Mouse (Mus musculus): ENCODE results near the gene Ei24. TPM values are rescaled to one million over a fixed set of nuclear protein-coding genes. Genes with fewer than 3 reads are reported as not detected.

Ei24 gene
- polyA plus RNA-seq, 1 experiment from 2014 or later, result 126 TPM

DNA sequence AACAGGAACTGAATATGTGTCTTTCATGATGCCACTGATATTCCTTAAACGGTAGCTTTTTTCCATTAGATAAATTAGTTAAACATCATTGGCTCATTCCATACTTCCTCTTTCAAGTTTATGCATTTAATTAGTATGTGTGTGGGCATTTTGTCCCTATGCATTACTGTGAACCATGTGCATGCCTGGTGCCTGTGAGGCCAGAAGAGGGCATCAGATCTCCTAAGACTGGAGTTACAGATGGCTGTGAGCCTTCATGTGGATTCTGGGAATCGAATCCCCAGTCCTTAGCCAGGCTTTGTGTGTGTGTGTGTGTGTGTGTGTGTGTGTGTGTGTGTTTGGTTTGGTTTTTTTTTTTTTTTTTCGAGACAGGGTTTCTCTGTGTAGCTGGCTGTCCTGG is 17.3 kb upstream of the Ei24 start:
- H3K4me1 ChIP-seq (replicated peaks), result no peaks in the 10 kb centered on the region
- no peak overlapping the region for H3K4me2 ChIP-seq
- no peak overlapping the region for H3K9ac ChIP-seq
- H3K36me3 ChIP-seq, result no peaks in the 10 kb centered on the region
- no peak overlapping the region for H3K27ac ChIP-seq (replicated peaks)
- H3K27me3 ChIP-seq, result no peaks in the 10 kb centered on the region
- no peak for ATAC-seq (ENCODE audit: low read depth)
- H3K9me3 ChIP-seq, result no peaks in the 10 kb centered on the region
- H3K4me3 ChIP-seq, result no peak overlapping the region
- 73% methylated on average over 3 of the region's 3 CpGs for WGBS

DNA sequence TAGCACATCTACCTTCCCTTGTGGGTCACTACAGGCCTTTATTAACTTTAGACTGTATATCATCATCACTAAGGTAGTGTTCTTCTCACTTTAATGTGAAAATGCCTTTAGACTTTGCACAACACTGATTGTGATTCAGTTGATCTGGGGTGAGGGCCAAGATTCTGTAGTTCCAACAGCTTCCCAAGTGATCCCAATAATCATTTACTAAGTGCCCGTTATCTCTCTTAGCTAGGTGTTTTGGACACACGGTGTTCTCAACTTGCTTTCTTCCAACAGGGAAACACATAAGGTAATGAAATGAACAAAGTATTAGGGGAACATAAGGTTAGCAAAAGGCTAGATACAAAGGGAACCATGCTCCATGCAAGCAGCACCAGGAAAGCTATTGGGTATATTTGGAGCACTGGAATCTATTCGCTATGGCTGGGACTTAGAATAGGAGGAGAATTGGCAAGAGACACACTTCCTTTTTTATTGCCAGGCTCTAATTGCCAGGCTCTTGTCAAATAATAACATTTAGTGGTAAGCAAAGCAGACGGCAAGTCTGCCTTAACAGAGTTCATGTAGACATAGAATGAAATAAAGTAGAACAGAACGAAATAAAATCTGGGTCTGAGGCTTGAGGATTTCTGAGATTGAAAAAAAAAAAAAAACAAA is 11.1 kb upstream of the Ei24 start:
- Histone ChIP-seq H3K4me2 (no peak overlapping the region), H3K9me3 (no peaks in the 10 kb centered on the region), H3K27ac (replicated peaks) (no peak overlapping the region), H3K36me3 (no peaks in the 10 kb centered on the region), H3K27me3 (no peaks in the 10 kb centered on the region), H3K4me1 (replicated peaks) (no peaks in the 10 kb centered on the region), H3K4me3 (no peak overlapping the region), H3K9ac (no peak overlapping the region)
- no peak for ATAC-seq (ENCODE audit: low read depth)
- 78% methylated on average over 5 of the region's 5 CpGs for WGBS

DNA sequence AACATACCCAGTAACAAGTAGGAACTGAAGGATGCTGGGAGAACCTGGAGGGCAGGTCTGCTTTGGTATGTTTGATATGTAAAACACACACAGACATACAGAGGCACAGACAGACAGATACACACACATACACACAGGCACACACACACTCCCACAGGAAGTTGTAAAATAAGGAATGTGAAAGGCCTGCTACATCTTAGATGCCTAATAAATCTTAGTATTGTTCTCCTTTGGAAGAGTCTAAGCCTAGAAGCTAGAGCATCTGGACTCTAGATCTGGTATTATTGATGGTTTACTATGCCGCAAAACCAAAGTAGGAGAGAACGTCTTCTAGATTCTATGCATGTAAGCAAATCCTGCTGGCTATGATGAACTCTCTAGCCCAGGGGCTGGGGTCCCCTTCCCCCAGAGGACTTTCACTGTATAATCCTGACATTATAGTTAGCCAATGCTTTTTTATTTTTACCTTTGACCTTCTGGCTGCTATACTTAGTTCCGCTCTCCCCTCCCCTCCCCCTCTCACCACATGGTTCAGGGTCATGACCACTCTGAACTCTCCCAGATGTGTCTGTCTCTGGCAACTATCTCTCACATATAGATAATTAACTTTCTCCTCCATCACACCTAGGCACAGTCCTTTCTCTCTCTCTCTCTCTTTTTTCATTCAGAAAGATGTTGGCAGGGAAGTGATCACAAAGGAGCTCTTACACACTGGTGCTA is 8.2 kb upstream of the Ei24 start:
- Histone ChIP-seq H3K36me3 (no peaks in the 10 kb centered on the region), H3K9ac (no peak overlapping the region), H3K4me3 (no peak overlapping the region), H3K9me3 (no peaks in the 10 kb centered on the region), H3K4me2 (no peak overlapping the region), H3K27ac (replicated peaks) (no peak overlapping the region), H3K4me1 (replicated peaks) (no peaks in the 10 kb centered on the region), H3K27me3 (no peaks in the 10 kb centered on the region)
- ATAC-seq (ENCODE audit: low read depth), result no peak
- WGBS, result 72% methylated on average over 3 of the region's 3 CpGs

DNA sequence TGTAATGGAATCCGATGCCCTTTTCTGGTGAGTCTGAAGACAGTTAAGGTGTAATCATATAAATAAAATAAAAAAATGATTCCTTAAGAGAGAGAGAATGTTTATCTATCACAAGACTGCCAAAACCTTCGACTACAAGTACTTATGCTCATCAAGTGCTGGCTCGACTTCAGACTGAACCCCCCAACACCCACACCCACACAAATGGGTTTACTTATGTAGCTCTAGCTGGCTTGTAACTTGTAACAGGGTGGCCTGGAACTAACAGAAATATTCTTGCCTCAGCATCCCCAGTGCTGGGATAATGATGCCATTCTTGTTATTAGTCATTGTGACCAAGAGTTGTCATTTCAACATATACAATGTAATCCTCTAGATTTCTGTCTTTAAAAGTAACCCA is 6.7 kb upstream of the Ei24 start:
- H3K4me1 ChIP-seq (replicated peaks), result no peaks in the 10 kb centered on the region
- no peaks in the 10 kb centered on the region for H3K36me3 ChIP-seq
- no peaks in the 10 kb centered on the region for H3K9me3 ChIP-seq
- WGBS, result 94% methylated on average over 3 of the region's 3 CpGs
- H3K4me2 ChIP-seq, result no peak overlapping the region
- ATAC-seq (ENCODE audit: low read depth), result no peak
- no peaks in the 10 kb centered on the region for H3K27me3 ChIP-seq
- no peak overlapping the region for H3K27ac ChIP-seq (replicated peaks)
- no peak overlapping the region for H3K4me3 ChIP-seq
- H3K9ac ChIP-seq, result no peak overlapping the region

DNA sequence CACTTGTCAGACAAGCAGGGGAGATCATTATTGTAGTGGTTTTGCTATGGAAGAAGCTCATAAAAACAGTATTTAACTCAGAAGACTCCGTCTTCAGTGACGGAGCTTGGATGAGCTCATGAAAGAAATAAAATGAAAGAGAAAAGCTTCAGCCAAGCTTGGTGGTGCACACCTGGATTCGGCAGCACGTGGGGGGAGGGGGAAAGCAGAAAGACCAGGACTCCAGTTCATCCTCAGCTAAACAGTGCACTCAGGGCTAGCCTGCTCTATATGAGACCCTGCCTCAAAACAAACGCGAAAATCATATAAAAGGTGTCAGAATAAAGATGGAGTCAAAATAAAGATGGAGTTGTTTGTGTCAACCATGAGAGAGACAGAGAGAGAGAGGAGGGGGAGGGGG is 6.2 kb upstream of the Ei24 start:
- Histone ChIP-seq H3K27ac (replicated peaks) (no peak overlapping the region), H3K4me3 (no peak overlapping the region), H3K9me3 (no peaks in the 10 kb centered on the region), H3K27me3 (no peaks in the 10 kb centered on the region), H3K9ac (no peak overlapping the region), H3K36me3 (no peaks in the 10 kb centered on the region), H3K4me2 (no peak overlapping the region), H3K4me1 (replicated peaks) (no peaks in the 10 kb centered on the region)
- WGBS, result 81% methylated on average over 6 of the region's 6 CpGs
- ATAC-seq (ENCODE audit: low read depth), result no peak

DNA sequence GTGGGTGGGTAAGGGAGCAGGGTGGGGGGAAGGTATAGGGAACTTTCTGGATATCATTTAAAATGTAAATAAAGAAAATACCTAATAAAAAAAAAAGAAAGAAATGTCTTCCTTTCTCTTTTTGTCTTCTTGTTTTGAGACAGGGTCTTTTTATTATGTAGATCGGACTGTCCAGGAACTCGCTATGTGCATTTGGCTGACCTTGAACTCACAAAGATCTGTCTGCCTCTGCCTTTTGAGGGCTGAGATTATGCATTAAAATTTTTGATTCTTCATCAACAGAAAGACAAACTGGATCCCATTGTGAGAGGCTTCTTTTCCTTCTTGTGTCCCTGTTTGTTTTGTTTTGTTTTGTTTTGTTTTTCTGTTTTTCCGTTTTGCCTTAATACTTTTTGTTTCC is 5.8 kb upstream of the Ei24 start:
- Histone ChIP-seq H3K4me3 (no peak overlapping the region), H3K36me3 (no peaks in the 10 kb centered on the region), H3K27me3 (no peaks in the 10 kb centered on the region), H3K9ac (no peak overlapping the region), H3K4me2 (no peak overlapping the region), H3K9me3 (no peaks in the 10 kb centered on the region), H3K27ac (replicated peaks) (no peak overlapping the region), H3K4me1 (replicated peaks) (no peaks in the 10 kb centered on the region)
- no peak for ATAC-seq (ENCODE audit: low read depth)
- WGBS, result 79% methylated on average over 3 of the region's 3 CpGs

DNA sequence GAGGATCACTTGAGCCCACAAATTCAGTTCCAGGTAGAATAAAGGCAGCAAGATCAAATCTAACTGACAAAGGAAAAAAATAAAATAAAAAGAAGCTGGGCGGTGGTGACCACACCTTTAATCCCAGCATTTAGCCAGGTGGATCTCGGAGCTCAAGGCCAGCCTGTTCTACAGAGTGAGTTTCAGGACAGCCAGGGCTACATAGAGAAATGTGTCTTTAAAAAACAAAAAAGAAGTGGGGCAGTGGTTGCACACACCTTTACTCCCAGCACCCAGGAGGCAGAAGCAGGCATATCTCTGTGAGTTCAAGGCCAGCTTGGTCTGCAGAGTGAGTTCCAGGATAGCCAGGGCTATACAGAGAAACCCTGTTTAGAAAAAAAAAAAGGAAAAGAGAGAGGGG is 4.8 kb upstream of the Ei24 start:
- ATAC-seq (ENCODE audit: low read depth), result no peak
- 92% methylated on average over 2 of the region's 2 CpGs for WGBS

DNA sequence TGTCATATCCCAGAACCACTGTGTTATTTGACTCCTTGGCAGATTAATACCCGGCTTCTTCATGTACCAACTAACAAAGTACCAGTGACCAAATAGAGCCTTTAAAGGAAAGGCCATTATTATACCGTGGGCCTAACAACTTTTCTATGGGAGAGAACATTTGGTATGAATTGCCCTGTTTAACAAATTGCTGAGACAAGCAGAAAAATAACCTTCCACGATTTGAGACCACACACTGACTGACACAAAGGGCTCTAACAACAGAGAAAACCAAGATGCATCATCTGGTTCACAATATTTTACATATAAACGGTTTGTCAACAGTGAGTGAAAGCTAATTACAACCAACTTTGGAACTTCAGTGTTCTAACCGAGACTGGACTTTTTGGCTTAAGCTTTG is 969 bp downstream of the Ei24 start:
- Histone ChIP-seq H3K4me2 (peak overlapping the region; percentile 86), H3K4me3 (peak overlapping the region; percentile 92), H3K27ac (replicated peaks) (no peak overlapping the region; the same call in 1 of the 2 replicates), H3K36me3 (peaks cover 17% of the 10 kb centered on the region), H3K9me3 (no peaks in the 10 kb centered on the region), H3K27me3 (no peaks in the 10 kb centered on the region), H3K4me1 (replicated peaks) (peaks cover 32% of the 10 kb centered on the region), H3K9ac (peak overlapping the region; percentile 93)
- 12% methylated on average over 5 of the region's 5 CpGs for WGBS
- ATAC-seq (ENCODE audit: low read depth), result no peak

More for the DNA sequence above, 4.8 kb upstream of the Ei24 start:
- H3K9me3 ChIP-seq, result no peaks in the 10 kb centered on the region
- no peak overlapping the region for H3K4me3 ChIP-seq
- no peak overlapping the region for H3K4me2 ChIP-seq
- no peak overlapping the region for H3K27ac ChIP-seq (replicated peaks)
- no peaks in the 10 kb centered on the region for H3K36me3 ChIP-seq
- H3K27me3 ChIP-seq, result no peaks in the 10 kb centered on the region
- no peak overlapping the region for H3K9ac ChIP-seq
- no peaks in the 10 kb centered on the region for H3K4me1 ChIP-seq (replicated peaks)

DNA sequence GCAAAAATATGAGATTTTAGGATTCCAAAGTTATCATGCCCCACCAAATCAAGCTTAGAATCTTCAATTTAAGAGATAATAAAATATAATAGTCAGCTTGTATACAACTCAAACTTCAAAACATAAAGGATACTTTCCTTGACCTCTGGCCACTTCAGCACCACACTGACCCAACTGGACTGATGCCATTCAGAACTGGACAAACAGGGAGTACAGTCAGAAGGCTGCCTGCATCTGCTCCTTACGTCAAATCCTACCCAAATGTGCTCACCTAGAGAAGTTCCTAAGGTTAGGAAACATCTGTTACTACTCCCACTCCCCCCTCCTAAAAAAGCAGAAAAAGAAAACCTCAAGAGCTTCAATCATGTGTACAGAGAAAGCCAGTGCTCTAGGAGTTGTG is 1.6 kb downstream of the Ei24 start:
- peaks cover 23% of the 10 kb centered on the region for H3K36me3 ChIP-seq
- H3K27ac ChIP-seq (replicated peaks), result no peak overlapping the region
- WGBS, result 74% methylated on average over 1 of the region's 1 CpGs
- no peak overlapping the region; the same call in 1 of the 2 replicates for H3K4me3 ChIP-seq
- H3K4me1 ChIP-seq (replicated peaks), result peaks cover 32% of the 10 kb centered on the region
- no peaks in the 10 kb centered on the region for H3K27me3 ChIP-seq
- H3K9ac ChIP-seq, result peak overlapping the region; percentile 93; the same call in 1 of the 2 replicates
- no peak for ATAC-seq (ENCODE audit: low read depth)
- peak overlapping the region; percentile 86 for H3K4me2 ChIP-seq
- no peaks in the 10 kb centered on the region for H3K9me3 ChIP-seq

DNA sequence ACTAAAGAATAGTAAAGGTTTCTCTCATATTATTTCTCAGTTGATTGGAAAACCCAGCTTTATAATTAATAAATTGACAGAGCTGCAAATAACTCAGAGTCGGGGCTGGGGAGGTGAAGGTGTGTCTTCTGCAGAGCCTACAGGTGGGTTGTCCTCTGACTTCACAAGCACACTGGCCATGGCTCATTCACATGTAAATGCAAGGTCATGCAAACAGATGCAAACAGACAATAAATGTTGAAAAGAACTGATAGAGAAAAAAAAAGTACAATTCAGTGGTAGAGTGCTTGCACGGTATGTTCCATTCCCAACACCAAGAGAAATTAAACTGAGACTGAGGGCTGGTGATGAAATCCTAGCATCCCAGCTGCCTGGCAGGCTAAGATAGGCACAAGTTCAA is 2.7 kb downstream of the Ei24 start:
- Histone ChIP-seq H3K27me3 (no peaks in the 10 kb centered on the region), H3K9ac (no peak overlapping the region), H3K36me3 (peaks cover 34% of the 10 kb centered on the region), H3K4me2 (no peak overlapping the region), H3K4me3 (no peak overlapping the region), H3K9me3 (no peaks in the 10 kb centered on the region), H3K4me1 (replicated peaks) (peaks cover 32% of the 10 kb centered on the region), H3K27ac (replicated peaks) (no peak overlapping the region)
- ATAC-seq (ENCODE audit: low read depth), result no peak
- 72% methylated on average over 2 of the region's 2 CpGs for WGBS

DNA sequence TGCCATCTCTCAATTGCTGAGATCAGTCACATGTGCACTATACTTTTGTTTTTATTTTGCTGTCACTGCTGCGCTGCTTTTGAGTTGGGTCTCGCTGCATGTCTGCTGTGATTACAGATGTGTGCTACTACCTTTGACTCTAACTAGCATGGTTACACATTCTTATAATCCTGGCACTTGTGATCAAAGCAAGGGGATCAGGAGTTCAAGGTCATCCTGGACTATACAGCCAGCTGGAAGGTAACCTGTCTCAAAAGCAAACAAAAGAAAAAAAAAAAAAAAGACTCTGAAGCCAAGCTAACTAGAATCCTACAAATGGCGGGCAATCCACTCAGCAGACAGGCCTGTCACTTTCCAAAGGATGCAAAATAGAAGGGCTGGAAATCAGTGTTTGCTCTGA is 5.0 kb downstream of the Ei24 start:
- WGBS, result 92% methylated on average over 3 of the region's 3 CpGs
- Histone ChIP-seq H3K36me3 (peaks cover 55% of the 10 kb centered on the region), H3K27ac (replicated peaks) (no peak overlapping the region), H3K4me1 (replicated peaks) (peaks cover 32% of the 10 kb centered on the region), H3K9ac (no peak overlapping the region), H3K4me2 (no peak overlapping the region), H3K4me3 (no peak overlapping the region), H3K9me3 (no peaks in the 10 kb centered on the region), H3K27me3 (no peaks in the 10 kb centered on the region)
- ATAC-seq (ENCODE audit: low read depth), result no peak

DNA sequence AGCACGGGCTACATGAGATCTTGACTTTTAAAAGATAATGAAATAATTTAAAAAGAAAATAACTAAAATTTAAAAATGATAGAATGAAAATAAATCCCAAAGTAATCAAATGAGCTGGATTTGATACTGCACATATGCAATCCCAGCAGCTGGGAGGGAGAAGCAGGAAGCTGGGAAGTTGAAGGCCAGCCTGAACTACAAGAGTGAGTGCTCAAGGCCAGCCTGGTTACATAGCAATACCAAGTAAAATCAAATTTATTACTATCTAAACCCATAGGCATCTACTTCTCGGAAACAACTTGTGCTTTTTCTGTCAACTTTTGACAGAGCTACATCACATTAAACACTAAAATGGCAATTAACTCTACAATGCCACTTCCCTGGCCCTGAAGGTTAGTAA is 13.3 kb downstream of the Ei24 start:
- ATAC-seq (ENCODE audit: low read depth), result no peak
- Histone ChIP-seq H3K4me2 (no peak overlapping the region), H3K9ac (no peak overlapping the region), H3K9me3 (no peaks in the 10 kb centered on the region), H3K36me3 (peaks cover 94% of the 10 kb centered on the region), H3K4me1 (replicated peaks) (no peaks in the 10 kb centered on the region), H3K27ac (replicated peaks) (no peak overlapping the region), H3K27me3 (no peaks in the 10 kb centered on the region), H3K4me3 (no peak overlapping the region)
- 90% methylated on average over 2 of the region's 2 CpGs for WGBS

DNA sequence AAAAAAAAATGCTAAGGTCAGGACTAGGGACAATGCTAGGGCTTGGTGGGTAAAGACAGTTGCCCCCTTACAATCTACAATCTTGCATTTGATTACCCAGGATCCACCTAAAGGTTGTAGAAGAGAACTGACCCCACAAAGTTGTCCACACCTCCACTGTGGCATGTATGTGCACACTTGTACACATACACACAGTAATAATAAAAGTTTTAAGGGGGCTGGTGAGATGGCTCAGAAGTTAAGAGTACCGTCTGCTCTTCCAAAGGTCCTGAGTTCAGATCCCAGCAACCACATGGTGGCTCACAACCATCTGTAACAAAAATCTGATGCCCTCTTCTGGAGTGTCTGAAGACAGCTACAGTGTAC is 28.2 kb downstream of the Ei24 start:
- no peak for ATAC-seq (ENCODE audit: low read depth)
- Histone ChIP-seq H3K4me3 (no peak overlapping the region), H3K27me3 (no peaks in the 10 kb centered on the region), H3K9me3 (no peaks in the 10 kb centered on the region), H3K4me2 (peak overlapping the region; percentile 78), H3K36me3 (peaks cover 7% of the 10 kb centered on the region), H3K4me1 (replicated peaks) (peaks cover 19% of the 10 kb centered on the region), H3K27ac (replicated peaks) (no peak overlapping the region), H3K9ac (no peak overlapping the region)
- 86% methylated on average over 1 of the region's 1 CpGs for WGBS

Measured in neural tube, embryonic 13.5 days (tissue).